In genomic region chr3:65891139-65891538, GRCm38 (mm10) we compare ENCODE assay signal across 25 mouse cellular contexts.
"Had no signal": no experiment of that assay in that cellular context is flagged by ENCODE, and none has a peak within 500 bp of the region (broad histone marks: within the 10 kb centered on the region; RNA-seq: fewer than 3 reads in every experiment).

No protein-coding gene starts in this region.

- H3K9ac ChIP-seq: heart, embryonic 13.5 days; heart, embryonic 15.5 days; hindbrain, embryonic 13.5 days; hindbrain, embryonic 15.5 days; kidney, embryonic 15.5 days; limb, embryonic 13.5 days; limb, embryonic 15.5 days; liver, embryonic 12.5 days had no signal

- H3K4me1 ChIP-seq: hindbrain, embryonic 15.5 days had no signal

- DNase-seq: gastrocnemius, adult 2 months; gastrocnemius, postnatal 10 days; gastrocnemius, postnatal 25 days; heart, adult 18-20 months; heart, postnatal 14 days; heart, postnatal 36 days; kidney, adult 11 months; kidney, adult 2 months; kidney, adult 9 months; kidney, postnatal 10 days; kidney, postnatal 25 days; kidney, postnatal 4 days; left cerebral cortex, postnatal 4 days had no signal

- H3K9me3 ChIP-seq: heart, embryonic 15.5 days; hindbrain, embryonic 13.5 days; hindbrain, embryonic 15.5 days; kidney, embryonic 15.5 days; limb, embryonic 13.5 days; limb, embryonic 15.5 days; liver, embryonic 12.5 days had no signal

- H3K36me3 ChIP-seq: heart, embryonic 13.5 days; heart, embryonic 15.5 days; hindbrain, embryonic 13.5 days; hindbrain, embryonic 15.5 days; kidney, embryonic 15.5 days; limb, embryonic 13.5 days; limb, embryonic 15.5 days; liver, embryonic 12.5 days had no signal

- H3K4me3 ChIP-seq: gastrocnemius, adult 2 months; heart, embryonic 13.5 days; heart, embryonic 15.5 days; hindbrain, embryonic 13.5 days; hindbrain, embryonic 15.5 days; kidney, embryonic 15.5 days; layer of hippocampus, adult 2 months; limb, embryonic 13.5 days; limb, embryonic 15.5 days; liver, embryonic 12.5 days had no signal

- ATAC-seq: hindbrain, postnatal 0 days; intestine, embryonic 16.5 days; liver, embryonic 12.5 days had no signal

- H3K27me3 ChIP-seq: heart, embryonic 13.5 days; heart, embryonic 15.5 days; hindbrain, embryonic 13.5 days; hindbrain, embryonic 15.5 days; kidney, embryonic 15.5 days; limb, embryonic 13.5 days; limb, embryonic 15.5 days; liver, embryonic 12.5 days had no signal

- H3K27ac ChIP-seq: gastrocnemius, adult 2 months; heart, embryonic 13.5 days; heart, embryonic 15.5 days; hindbrain, embryonic 13.5 days; hindbrain, embryonic 15.5 days; hindbrain, postnatal 0 days; kidney, embryonic 15.5 days; layer of hippocampus, adult 2 months; limb, embryonic 13.5 days; limb, embryonic 15.5 days; liver, embryonic 12.5 days had no signal

- H3K4me2 ChIP-seq: heart, embryonic 11.5 days; heart, embryonic 13.5 days; heart, embryonic 15.5 days; hindbrain, embryonic 13.5 days; hindbrain, embryonic 15.5 days; kidney, embryonic 15.5 days; limb, embryonic 13.5 days; limb, embryonic 15.5 days; liver, embryonic 12.5 days had no signal
